Mouse (Mus musculus): ENCODE results near the gene Arl14. TPM values are rescaled to one million over a fixed set of nuclear protein-coding genes. Genes with fewer than 3 reads are reported as not detected.

Gene Arl14
- polyA plus RNA-seq, 1 experiment from 2014 or later, result not detected

GRCm38 (mm10) chr3:69185244-69185643 is 37.0 kb upstream of the Arl14 start:
- no peak for ATAC-seq (ENCODE audit: insufficient number of reproducible peaks, insufficient read depth, low FRiP score, low read depth)
- 75% methylated on average over 7 of the region's 7 CpGs for WGBS
- no peaks in the 10 kb centered on the region for H3K36me3 ChIP-seq (ENCODE audit: control insufficient read depth, insufficient read depth, low read length)
- peaks cover 0 to 2% of the 10 kb centered on the region in 2 experiments; a peak in 1 of 4 replicates for H3K4me1 ChIP-seq (ENCODE audit: control insufficient read depth in 2 of 2, insufficient read depth in 2 of 2, low read length in 2 of 2)
- H3K4me2 ChIP-seq (ENCODE audit: low read length), result no peak overlapping the region
- no peak overlapping the region for H3K9ac ChIP-seq (ENCODE audit: low read length)
- H3K27ac ChIP-seq (replicated peaks in 1 of 2; ENCODE audit: control insufficient read depth in 1 of 2, insufficient read depth in 1 of 2, low read depth in 2 of 2, low read length in 2 of 2), result no peak overlapping the region
- H3K9me3 ChIP-seq (ENCODE audit: control insufficient read depth, low read length), result no peaks in the 10 kb centered on the region
- H3K4me3 ChIP-seq (ENCODE audit: control insufficient read depth in 1 of 2, insufficient read depth in 1 of 2, low read depth in 1 of 2, low read length in 2 of 2), result no peak overlapping the region
- no peaks in the 10 kb centered on the region for H3K27me3 ChIP-seq (ENCODE audit: control insufficient read depth, insufficient read depth, low read length)

DNA sequence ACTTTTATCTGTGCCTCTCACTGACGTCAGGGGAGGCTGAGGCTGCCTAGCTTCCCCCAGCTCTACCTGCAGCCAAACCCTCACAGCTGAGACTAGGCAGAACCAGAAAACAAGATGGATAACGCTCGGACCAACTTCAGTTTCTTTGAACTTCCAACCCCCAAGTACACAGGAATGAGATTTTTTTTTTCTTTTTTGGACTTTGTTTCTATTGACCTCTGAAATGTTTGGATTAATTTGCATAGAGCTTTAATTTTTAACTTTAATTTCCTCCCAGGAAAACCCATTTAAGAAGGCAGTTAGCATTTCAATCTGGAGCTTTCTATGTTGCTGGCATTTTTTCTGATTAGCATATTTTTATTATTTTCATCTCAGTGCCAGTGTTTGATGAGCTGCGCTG is 36.2 kb upstream of the Arl14 start:
- no peaks in the 10 kb centered on the region for H3K9me3 ChIP-seq (ENCODE audit: control insufficient read depth, low read length)
- 74% methylated on average over 4 of the region's 4 CpGs for WGBS

GRCm38 (mm10) chr3:69186643-69187042 is 35.6 kb upstream of the Arl14 start:
- Histone ChIP-seq H3K36me3 (ENCODE audit: control insufficient read depth, insufficient read depth, low read length) (no peaks in the 10 kb centered on the region), H3K27ac (replicated peaks in 1 of 2; ENCODE audit: control insufficient read depth in 1 of 2, insufficient read depth in 1 of 2, low read depth in 2 of 2, low read length in 2 of 2) (no peak overlapping the region), H3K9ac (ENCODE audit: low read length) (no peak overlapping the region), H3K9me3 (ENCODE audit: control insufficient read depth, low read length) (no peaks in the 10 kb centered on the region), H3K4me2 (ENCODE audit: low read length) (no peak overlapping the region), H3K4me3 (ENCODE audit: control insufficient read depth in 1 of 2, insufficient read depth in 1 of 2, low read depth in 1 of 2, low read length in 2 of 2) (no peak overlapping the region), H3K4me1 (ENCODE audit: control insufficient read depth in 2 of 2, insufficient read depth in 2 of 2, low read length in 2 of 2) (peaks cover 0 to 2% of the 10 kb centered on the region in 2 experiments; a peak in 1 of 4 replicates), H3K27me3 (ENCODE audit: control insufficient read depth, insufficient read depth, low read length) (no peaks in the 10 kb centered on the region)
- 58% methylated on average over 16 of the region's 16 CpGs for WGBS
- peak; percentile 56; the same call in 1 of the 2 replicates for ATAC-seq (ENCODE audit: insufficient number of reproducible peaks, insufficient read depth, low FRiP score, low read depth)

More for the DNA sequence above, 36.2 kb upstream of the Arl14 start:
- Histone ChIP-seq H3K9ac (ENCODE audit: low read length) (no peak overlapping the region), H3K27me3 (ENCODE audit: control insufficient read depth, insufficient read depth, low read length) (no peaks in the 10 kb centered on the region), H3K36me3 (ENCODE audit: control insufficient read depth, insufficient read depth, low read length) (no peaks in the 10 kb centered on the region), H3K27ac (replicated peaks in 1 of 2; ENCODE audit: control insufficient read depth in 1 of 2, insufficient read depth in 1 of 2, low read depth in 2 of 2, low read length in 2 of 2) (no peak overlapping the region), H3K4me3 (ENCODE audit: control insufficient read depth in 1 of 2, insufficient read depth in 1 of 2, low read depth in 1 of 2, low read length in 2 of 2) (no peak overlapping the region), H3K4me2 (ENCODE audit: low read length) (no peak overlapping the region), H3K4me1 (ENCODE audit: control insufficient read depth in 2 of 2, insufficient read depth in 2 of 2, low read length in 2 of 2) (peaks cover 0 to 2% of the 10 kb centered on the region in 2 experiments; a peak in 1 of 4 replicates)
- no peak for ATAC-seq (ENCODE audit: insufficient number of reproducible peaks, insufficient read depth, low FRiP score, low read depth)

- Histone ChIP-seq H3K4me3 (ENCODE audit: control insufficient read depth in 1 of 2, insufficient read depth in 1 of 2, low read depth in 1 of 2, low read length in 2 of 2) (no peak overlapping the region), H3K27ac (replicated peaks in 1 of 2; ENCODE audit: control insufficient read depth in 1 of 2, insufficient read depth in 1 of 2, low read depth in 2 of 2, low read length in 2 of 2) (no peak overlapping the region), H3K4me1 (ENCODE audit: control insufficient read depth in 2 of 2, insufficient read depth in 2 of 2, low read length in 2 of 2) (no peaks in the 10 kb centered on the region), H3K4me2 (ENCODE audit: low read length) (no peak overlapping the region), H3K36me3 (ENCODE audit: control insufficient read depth, insufficient read depth, low read length) (no peaks in the 10 kb centered on the region), H3K27me3 (ENCODE audit: control insufficient read depth, insufficient read depth, low read length) (no peaks in the 10 kb centered on the region), H3K9ac (ENCODE audit: low read length) (no peak overlapping the region), H3K9me3 (ENCODE audit: control insufficient read depth, low read length) (no peaks in the 10 kb centered on the region)
- ATAC-seq (ENCODE audit: insufficient number of reproducible peaks, insufficient read depth, low FRiP score, low read depth), result no peak
- WGBS, result 88% methylated on average over 3 of the region's 3 CpGs
These were observed 29.2 kb upstream of the Arl14 start for GRCm38 (mm10) chr3:69192995-69193394.

DNA sequence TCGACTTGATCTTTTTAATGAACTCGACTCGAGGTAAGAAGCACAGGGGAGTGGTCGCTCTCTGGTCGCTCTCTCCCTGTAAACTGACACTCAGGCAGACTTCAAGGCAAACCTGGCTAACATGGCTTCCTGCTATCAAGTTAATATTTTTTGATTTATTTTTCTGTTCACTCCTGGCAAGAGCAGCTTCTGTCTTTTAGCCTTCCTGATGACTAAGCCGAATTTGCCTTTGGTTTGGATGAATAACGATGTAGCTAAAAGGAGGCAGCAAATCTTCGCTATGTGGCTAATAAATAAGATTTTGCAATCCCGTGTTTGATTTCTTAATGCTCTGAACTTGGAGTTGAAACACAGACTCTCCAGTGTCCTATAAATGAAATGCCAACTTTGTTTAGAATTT is 27.7 kb upstream of the Arl14 start:
- 69% methylated on average over 9 of the region's 9 CpGs for WGBS
- no peaks in the 10 kb centered on the region for H3K36me3 ChIP-seq (ENCODE audit: control insufficient read depth, insufficient read depth, low read length)
- H3K4me3 ChIP-seq (ENCODE audit: control insufficient read depth in 1 of 2, insufficient read depth in 1 of 2, low read depth in 1 of 2, low read length in 2 of 2), result no peak overlapping the region

GRCm38 (mm10) chr3:69195251-69195650 is 27.0 kb upstream of the Arl14 start:
- no peak overlapping the region for H3K4me2 ChIP-seq (ENCODE audit: low read length)
- no peak overlapping the region for H3K4me3 ChIP-seq (ENCODE audit: control insufficient read depth in 1 of 2, insufficient read depth in 1 of 2, low read depth in 1 of 2, low read length in 2 of 2)
- no peak for ATAC-seq (ENCODE audit: insufficient number of reproducible peaks, insufficient read depth, low FRiP score, low read depth)
- H3K27ac ChIP-seq (replicated peaks in 1 of 2; ENCODE audit: control insufficient read depth in 1 of 2, insufficient read depth in 1 of 2, low read depth in 2 of 2, low read length in 2 of 2), result no peak overlapping the region
- WGBS, result 76% methylated on average over 8 of the region's 8 CpGs
- H3K9ac ChIP-seq (ENCODE audit: low read length), result no peak overlapping the region
- no peaks in the 10 kb centered on the region for H3K27me3 ChIP-seq (ENCODE audit: control insufficient read depth, insufficient read depth, low read length)
- no peaks in the 10 kb centered on the region for H3K36me3 ChIP-seq (ENCODE audit: control insufficient read depth, insufficient read depth, low read length)
- H3K4me1 ChIP-seq (ENCODE audit: control insufficient read depth in 2 of 2, insufficient read depth in 2 of 2, low read length in 2 of 2), result no peaks in the 10 kb centered on the region
- H3K9me3 ChIP-seq (ENCODE audit: control insufficient read depth, low read length), result no peaks in the 10 kb centered on the region

More for the DNA sequence above, 27.7 kb upstream of the Arl14 start:
- no peak for ATAC-seq (ENCODE audit: insufficient number of reproducible peaks, insufficient read depth, low FRiP score, low read depth)
- Histone ChIP-seq H3K4me2 (ENCODE audit: low read length) (no peak overlapping the region), H3K27ac (replicated peaks in 1 of 2; ENCODE audit: control insufficient read depth in 1 of 2, insufficient read depth in 1 of 2, low read depth in 2 of 2, low read length in 2 of 2) (no peak overlapping the region), H3K9ac (ENCODE audit: low read length) (no peak overlapping the region), H3K9me3 (ENCODE audit: control insufficient read depth, low read length) (no peaks in the 10 kb centered on the region), H3K4me1 (ENCODE audit: control insufficient read depth in 2 of 2, insufficient read depth in 2 of 2, low read length in 2 of 2) (no peaks in the 10 kb centered on the region), H3K27me3 (ENCODE audit: control insufficient read depth, insufficient read depth, low read length) (no peaks in the 10 kb centered on the region)

- ATAC-seq (ENCODE audit: insufficient number of reproducible peaks, insufficient read depth, low FRiP score, low read depth), result no peak
- no peak overlapping the region for H3K9ac ChIP-seq (ENCODE audit: low read length)
- no peak overlapping the region for H3K4me2 ChIP-seq (ENCODE audit: low read length)
- no peak overlapping the region for H3K4me3 ChIP-seq (ENCODE audit: control insufficient read depth in 1 of 2, insufficient read depth in 1 of 2, low read depth in 1 of 2, low read length in 2 of 2)
- WGBS, result 67% methylated on average over 2 of the region's 2 CpGs
- H3K27me3 ChIP-seq (ENCODE audit: control insufficient read depth, insufficient read depth, low read length), result no peaks in the 10 kb centered on the region
- no peaks in the 10 kb centered on the region for H3K36me3 ChIP-seq (ENCODE audit: control insufficient read depth, insufficient read depth, low read length)
- no peaks in the 10 kb centered on the region for H3K4me1 ChIP-seq (ENCODE audit: control insufficient read depth in 2 of 2, insufficient read depth in 2 of 2, low read length in 2 of 2)
- no peak overlapping the region for H3K27ac ChIP-seq (replicated peaks in 1 of 2; ENCODE audit: control insufficient read depth in 1 of 2, insufficient read depth in 1 of 2, low read depth in 2 of 2, low read length in 2 of 2)
- H3K9me3 ChIP-seq (ENCODE audit: control insufficient read depth, low read length), result no peaks in the 10 kb centered on the region
These were observed 24.1 kb upstream of the Arl14 start for GRCm38 (mm10) chr3:69198098-69198497.

DNA sequence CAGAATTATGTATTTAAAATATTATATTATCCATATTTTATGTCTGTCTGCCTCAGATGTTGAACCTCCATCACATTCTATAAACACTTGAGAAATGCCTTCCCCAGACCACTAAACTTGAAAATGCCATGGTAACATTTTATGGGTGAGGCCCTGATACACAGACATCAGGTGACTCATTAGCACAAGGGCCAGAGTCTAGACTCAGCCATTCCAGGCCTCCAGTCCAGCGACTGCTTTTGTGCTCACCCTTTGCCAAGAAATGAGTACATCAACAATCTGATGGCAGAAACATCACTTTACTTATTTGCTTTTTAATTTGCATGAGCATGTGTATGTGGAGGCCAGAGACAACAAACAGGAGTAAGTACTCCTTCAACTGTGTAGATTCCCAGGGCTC is 22.0 kb upstream of the Arl14 start:
- no peaks in the 10 kb centered on the region for H3K36me3 ChIP-seq (ENCODE audit: control insufficient read depth, insufficient read depth, low read length)
- H3K4me3 ChIP-seq (ENCODE audit: control insufficient read depth in 1 of 2, insufficient read depth in 1 of 2, low read depth in 1 of 2, low read length in 2 of 2), result no peak overlapping the region
- no peaks in the 10 kb centered on the region for H3K9me3 ChIP-seq (ENCODE audit: control insufficient read depth, low read length)
- H3K9ac ChIP-seq (ENCODE audit: low read length), result no peak overlapping the region
- ATAC-seq (ENCODE audit: insufficient number of reproducible peaks, insufficient read depth, low FRiP score, low read depth), result no peak
- no peak overlapping the region for H3K4me2 ChIP-seq (ENCODE audit: low read length)
- peaks cover 0 to under 1% of the 10 kb centered on the region in 2 experiments; a peak in 1 of 4 replicates for H3K4me1 ChIP-seq (ENCODE audit: control insufficient read depth in 2 of 2, insufficient read depth in 2 of 2, low read length in 2 of 2)
- WGBS, result 38% methylated on average over 1 of the region's 1 CpGs
- H3K27me3 ChIP-seq (ENCODE audit: control insufficient read depth, insufficient read depth, low read length), result no peaks in the 10 kb centered on the region
- H3K27ac ChIP-seq (replicated peaks in 1 of 2; ENCODE audit: control insufficient read depth in 1 of 2, insufficient read depth in 1 of 2, low read depth in 2 of 2, low read length in 2 of 2), result no peak overlapping the region

Data from heart, embryonic 14.5 days (tissue).